Mouse (Mus musculus) stomach, embryonic 14.5 days (tissue): ENCODE measurements around the gene D1Pas1. TPM values are rescaled to one million over a fixed set of nuclear protein-coding genes. Genes with fewer than 3 reads are reported as not detected.

ENCODE experiments used
- ATAC-seq: fragments of 200-750 bp; cut with Nextera tagmentation; 2 replicates; pipeline ENCODE4 v1.8.0; 2017; ENCODE audit warnings: low read depth, moderate TSS enrichment; ENCODE audit not compliant: insufficient number of reproducible peaks, insufficient read depth, low FRiP score
- H3K27ac ChIP-seq: fragments of 300-500 bp; sonication (generic); 2 replicates; pipeline ENCODE4 v1.5.1; 2014; ENCODE audit warnings: mild to moderate bottlenecking, low read length, moderate library complexity, mixed read lengths
- H3K27me3 ChIP-seq: fragments of 300-500 bp; sonication (generic); 2 replicates; pipeline ENCODE4 v1.6.1; 2014; ENCODE audit warnings: low read length, control low read depth, mixed read lengths; ENCODE audit not compliant: control insufficient read depth, insufficient read depth
- H3K36me3 ChIP-seq: fragments of 300-500 bp; sonication (generic); 2 replicates; pipeline ENCODE4 v1.6.1; 2014; ENCODE audit warnings: mild to moderate bottlenecking, control low read depth, low read length, moderate library complexity, mixed read lengths; ENCODE audit not compliant: control insufficient read depth, insufficient read depth
- H3K4me1 ChIP-seq: fragments of 300-500 bp; sonication (generic); 2 replicates; pipeline ENCODE4 v1.6.1; 2014; ENCODE audit warnings: low read length, control low read depth, mixed read lengths; ENCODE audit not compliant: control insufficient read depth, insufficient read depth
- H3K4me2 ChIP-seq: fragments of 300-500 bp; sonication (generic); replicated peaks from 2 replicates; pipeline ENCODE4 v1.6.1; 2014; ENCODE audit warnings: low read depth, low read length, control low read depth
- H3K4me3 ChIP-seq: fragments of 300-500 bp; sonication (generic); 2 replicates; pipeline ENCODE4 v1.5.1; 2014; ENCODE audit warnings: low read depth, low read length, control low read depth
- H3K9ac ChIP-seq: fragments of 300-500 bp; sonication (generic); replicated peaks from 2 replicates; pipeline ENCODE4 v1.6.1; 2014; ENCODE audit warnings: low read depth, mild to moderate bottlenecking, control low read depth, low read length, moderate library complexity, mixed read lengths
- H3K9me3 ChIP-seq: fragments of 300-500 bp; sonication (generic); 2 replicates; pipeline ENCODE4 v1.6.1; 2016; ENCODE audit warnings: low read depth, low read length, control low read depth; ENCODE audit not compliant: control insufficient read depth
- WGBS: fragments of 180-500 bp; shearing (Covaris S2); extraction: QIAGEN DNeasy Blood & Tissue Kit; methylation state at CpG from one replicate; pipeline ENCODE4 v1.1.7; 2014; 5-methylcytosine and 5-hydroxymethylcytosine counted together
- polyA plus RNA-seq: library from polyadenylated mRNA; unstranded; fragments of >200 nt; fragmentation: Nextera tagmentation; extraction: Ambion mirVana; gene quantifications from 2 replicates; pipeline ENCODE4 v1.2.1, GENCODE M21; 2014

Gene D1Pas1
- polyA plus RNA-seq, 1 experiment from 2014 or later, result not detected

- Histone ChIP-seq H3K4me1 (0 out of 2 replicates have a peak, but pooled peaks cover 2% of the 10 kb centered on the region), H3K27ac (no peak overlapping the region)
- 81% methylated on average over 8 of the region's 8 CpGs for WGBS
Measured at GRCm38 (mm10) chr1:186979465-186979864, 12.2 kb downstream of the D1Pas1 start.

GRCm38 (mm10) chr1:186980503-186980902 lies 13.3 kb downstream of the D1Pas1 start:
- H3K9ac ChIP-seq, result no peak overlapping the region
- ATAC-seq, result no peak
- no peaks in the 10 kb centered on the region for H3K9me3 ChIP-seq
- H3K4me2 ChIP-seq, result no peak overlapping the region
- no peaks in the 10 kb centered on the region for H3K27me3 ChIP-seq
- H3K4me3 ChIP-seq, result no peak overlapping the region
- no peak overlapping the region for H3K27ac ChIP-seq
- H3K4me1 ChIP-seq, result 0 out of 2 replicates have a peak, but pooled peaks cover 2% of the 10 kb centered on the region
- no peaks in the 10 kb centered on the region for H3K36me3 ChIP-seq
- 63% methylated on average over 9 of the region's 9 CpGs for WGBS

More at GRCm38 (mm10) chr1:186979465-186979864, 12.2 kb downstream of the D1Pas1 start:
- Histone ChIP-seq H3K27me3 (no peaks in the 10 kb centered on the region), H3K36me3 (no peaks in the 10 kb centered on the region), H3K9me3 (no peaks in the 10 kb centered on the region), H3K4me3 (no peak overlapping the region), H3K4me2 (no peak overlapping the region), H3K9ac (no peak overlapping the region)
- ATAC-seq, result no peak

DNA sequence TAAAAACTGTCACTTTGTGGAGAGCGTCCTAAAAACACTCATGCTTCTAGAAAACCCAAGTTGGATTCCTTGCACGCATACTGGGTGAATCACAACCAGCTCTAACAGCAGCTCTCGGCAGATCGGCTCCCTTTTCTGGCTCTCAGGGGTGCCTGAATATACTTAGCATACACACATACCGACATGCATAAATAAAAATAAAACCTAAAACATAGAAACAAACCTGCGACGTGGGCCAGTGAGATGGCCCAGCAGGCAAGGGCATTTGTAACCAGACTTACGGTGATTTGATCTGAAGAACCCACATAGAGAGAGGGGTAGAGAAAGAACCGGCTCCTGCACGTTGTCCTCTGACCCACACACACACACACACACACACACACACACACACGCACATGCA lies 17.9 kb downstream of the D1Pas1 start:
- 90% methylated on average over 11 of the region's 11 CpGs for WGBS
- Histone ChIP-seq H3K4me1 (0 out of 2 replicates have a peak, but pooled peaks cover 2% of the 10 kb centered on the region), H3K9me3 (no peaks in the 10 kb centered on the region), H3K9ac (no peak overlapping the region), H3K36me3 (no peaks in the 10 kb centered on the region), H3K4me3 (no peak overlapping the region), H3K27ac (no peak overlapping the region), H3K4me2 (no peak overlapping the region), H3K27me3 (no peaks in the 10 kb centered on the region)
- ATAC-seq, result no peak

DNA sequence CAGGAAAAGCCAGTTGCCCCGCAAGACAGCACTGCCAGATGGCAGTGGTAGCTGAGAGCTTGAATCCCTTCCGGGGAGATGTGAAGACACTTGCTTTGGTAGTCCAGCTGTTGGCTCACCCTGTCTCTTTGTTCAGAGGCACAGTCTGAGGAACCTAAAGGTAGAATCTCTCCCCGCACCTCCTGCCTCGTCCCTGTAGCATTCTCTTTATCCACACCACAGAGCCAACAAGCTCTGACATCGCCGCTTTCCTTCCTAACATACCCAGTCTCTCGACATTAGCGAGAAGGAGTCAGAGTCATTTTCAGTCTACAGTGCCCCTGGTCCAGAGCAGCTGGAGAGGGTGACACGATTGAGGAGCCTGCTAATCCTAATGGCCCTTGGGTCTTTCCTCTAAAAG lies 18.9 kb downstream of the D1Pas1 start:
- no peaks in the 10 kb centered on the region for H3K27me3 ChIP-seq
- ATAC-seq, result no peak
- H3K9me3 ChIP-seq, result no peaks in the 10 kb centered on the region
- no peaks in the 10 kb centered on the region for H3K4me1 ChIP-seq
- H3K27ac ChIP-seq, result no peak overlapping the region
- no peak overlapping the region for H3K9ac ChIP-seq
- 81% methylated on average over 9 of the region's 9 CpGs for WGBS
- H3K4me3 ChIP-seq, result no peak overlapping the region
- no peak overlapping the region for H3K4me2 ChIP-seq
- H3K36me3 ChIP-seq, result no peaks in the 10 kb centered on the region

- H3K9ac ChIP-seq, result no peak overlapping the region
- H3K4me2 ChIP-seq, result no peak overlapping the region
- no peak overlapping the region for H3K4me3 ChIP-seq
- 78% methylated on average over 8 of the region's 8 CpGs for WGBS
- H3K27ac ChIP-seq, result no peak overlapping the region
- H3K27me3 ChIP-seq, result no peaks in the 10 kb centered on the region
- H3K4me1 ChIP-seq, result no peaks in the 10 kb centered on the region
- no peaks in the 10 kb centered on the region for H3K36me3 ChIP-seq
- no peaks in the 10 kb centered on the region for H3K9me3 ChIP-seq
- ATAC-seq, result no peak
Measured at GRCm38 (mm10) chr1:186986506-186986905, 19.3 kb downstream of the D1Pas1 start.

DNA sequence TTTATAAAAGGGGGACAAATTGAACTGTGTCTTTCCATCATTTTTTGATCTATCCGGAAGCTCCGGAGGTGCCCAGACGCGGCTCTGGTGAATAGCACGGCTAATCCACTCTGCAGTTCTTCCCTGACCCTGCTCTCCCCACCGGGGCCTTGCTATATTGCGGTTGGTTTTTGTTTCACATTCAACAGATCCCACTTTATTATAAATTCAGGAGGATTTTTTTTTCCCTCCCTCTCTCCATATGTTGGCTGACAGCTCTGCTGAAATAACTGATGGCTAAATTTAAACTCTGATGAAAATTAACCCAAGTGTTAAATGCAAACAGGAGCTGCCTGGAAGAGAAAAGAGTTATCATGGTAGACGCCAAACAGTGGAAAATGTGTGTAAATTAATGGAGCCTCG lies 21.1 kb downstream of the D1Pas1 start:
- Histone ChIP-seq H3K4me3 (no peak overlapping the region), H3K36me3 (no peaks in the 10 kb centered on the region), H3K9me3 (0 out of 2 replicates have a peak, but pooled peaks cover 3% of the 10 kb centered on the region), H3K4me2 (no peak overlapping the region), H3K27ac (no peak overlapping the region), H3K9ac (no peak overlapping the region), H3K27me3 (no peaks in the 10 kb centered on the region), H3K4me1 (no peaks in the 10 kb centered on the region)
- 61% methylated on average over 9 of the region's 9 CpGs for WGBS
- no peak for ATAC-seq

DNA sequence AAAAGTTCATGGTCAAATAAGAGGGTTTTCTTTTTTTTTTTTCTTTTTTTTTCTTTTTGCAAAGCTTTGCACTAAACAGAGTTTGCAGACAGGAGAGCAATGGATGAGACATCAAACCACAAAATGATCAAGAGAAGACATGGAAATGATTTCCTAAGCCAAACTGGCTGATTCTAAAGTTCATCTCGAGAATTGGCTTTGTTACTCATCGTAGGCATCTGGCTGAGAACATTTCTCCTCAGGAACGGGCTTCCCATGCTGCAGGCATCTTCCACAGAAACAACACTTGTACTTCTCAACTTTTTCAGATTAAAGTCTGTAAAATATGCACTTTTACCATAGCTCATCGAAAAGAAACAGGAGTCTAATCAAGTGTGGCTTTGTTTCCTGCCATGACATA lies 21.6 kb downstream of the D1Pas1 start:
- no peak overlapping the region for H3K27ac ChIP-seq
- H3K9me3 ChIP-seq, result 0 out of 2 replicates have a peak, but pooled peaks cover 3% of the 10 kb centered on the region

GRCm38 (mm10) chr1:186991473-186991872 lies 24.3 kb downstream of the D1Pas1 start:
- no peak overlapping the region for H3K9ac ChIP-seq
- H3K4me2 ChIP-seq, result no peak overlapping the region
- ATAC-seq, result no peak
- no peak overlapping the region for H3K4me3 ChIP-seq
- no peak overlapping the region for H3K27ac ChIP-seq
- no peaks in the 10 kb centered on the region for H3K27me3 ChIP-seq
- H3K36me3 ChIP-seq, result no peaks in the 10 kb centered on the region
- no peaks in the 10 kb centered on the region for H3K4me1 ChIP-seq
- 86% methylated on average over 6 of the region's 6 CpGs for WGBS
- H3K9me3 ChIP-seq, result 0 out of 2 replicates have a peak, but pooled peaks cover 3% of the 10 kb centered on the region

More for the DNA sequence above, 21.6 kb downstream of the D1Pas1 start:
- Histone ChIP-seq H3K27me3 (no peaks in the 10 kb centered on the region), H3K9ac (no peak overlapping the region), H3K4me3 (no peak overlapping the region), H3K4me2 (no peak overlapping the region), H3K36me3 (no peaks in the 10 kb centered on the region), H3K4me1 (no peaks in the 10 kb centered on the region)
- no peak for ATAC-seq
- 83% methylated on average over 4 of the region's 4 CpGs for WGBS

- H3K27me3 ChIP-seq, result no peaks in the 10 kb centered on the region
- ATAC-seq, result no peak
- no peak overlapping the region for H3K4me3 ChIP-seq
- H3K9me3 ChIP-seq, result 0 out of 2 replicates have a peak, but pooled peaks cover 3% of the 10 kb centered on the region
- H3K4me2 ChIP-seq, result no peak overlapping the region
- H3K9ac ChIP-seq, result no peak overlapping the region
- WGBS, result 89% methylated on average over 3 of the region's 3 CpGs
- no peaks in the 10 kb centered on the region for H3K36me3 ChIP-seq
- no peaks in the 10 kb centered on the region for H3K4me1 ChIP-seq
- no peak overlapping the region for H3K27ac ChIP-seq
Measured at GRCm38 (mm10) chr1:186992113-186992512, 24.9 kb downstream of the D1Pas1 start.
